Mouse (Mus musculus): ENCODE results near the gene Chil1.

Chil1 gene

GRCm38 (mm10) chr1:134182025-134182424 is at the start of gene Chil1:
Gene Chil1 (plus strand): TSS chr1:134182176.
- DNase-seq = peak; percentile 58

GRCm38 (mm10) chr1:134133316-134133715 is 48.7 kb upstream of the Chil1 start:
- DNase-seq = no peak

- DNase-seq = no peak
Measured at GRCm38 (mm10) chr1:134136351-134136750, 45.6 kb upstream of the Chil1 start.

GRCm38 (mm10) chr1:134138424-134138823 is 43.6 kb upstream of the Chil1 start:
- no peak for DNase-seq

GRCm38 (mm10) chr1:134142363-134142794 is 39.6 kb upstream of the Chil1 start:
- DNase-seq = no peak

- DNase-seq = no peak
Measured at GRCm38 (mm10) chr1:134146066-134146465, 35.9 kb upstream of the Chil1 start.

- DNase-seq = no peak
Measured at GRCm38 (mm10) chr1:134150076-134150475, 31.9 kb upstream of the Chil1 start.

GRCm38 (mm10) chr1:134150745-134151144 is 31.2 kb upstream of the Chil1 start:
- no peak for DNase-seq

GRCm38 (mm10) chr1:134151655-134152412 is 30.1 kb upstream of the Chil1 start:
- peak; percentile 88 for DNase-seq

- DNase-seq = no peak
Measured at GRCm38 (mm10) chr1:134152626-134153590, 29.1 kb upstream of the Chil1 start.

GRCm38 (mm10) chr1:134154121-134154520 is 27.9 kb upstream of the Chil1 start:
- DNase-seq = no peak

GRCm38 (mm10) chr1:134154655-134155054 is 27.3 kb upstream of the Chil1 start:
- DNase-seq = no peak

GRCm38 (mm10) chr1:134160404-134160803 is 21.6 kb upstream of the Chil1 start:
- DNase-seq = no peak

GRCm38 (mm10) chr1:134161399-134161798 is 20.6 kb upstream of the Chil1 start:
- DNase-seq = no peak

- DNase-seq = no peak
Measured at GRCm38 (mm10) chr1:134162510-134163225, 19.3 kb upstream of the Chil1 start.

- no peak for DNase-seq
Measured at GRCm38 (mm10) chr1:134163476-134163875, 18.5 kb upstream of the Chil1 start.

- DNase-seq = peak; percentile 62
Measured at GRCm38 (mm10) chr1:134164454-134164853, 17.5 kb upstream of the Chil1 start.

- DNase-seq = no peak
Measured at GRCm38 (mm10) chr1:134166547-134166946, 15.4 kb upstream of the Chil1 start.

- no peak for DNase-seq
Measured at GRCm38 (mm10) chr1:134167416-134168305, 14.3 kb upstream of the Chil1 start.

- no peak for DNase-seq
Measured at GRCm38 (mm10) chr1:134168567-134168966, 13.4 kb upstream of the Chil1 start.

- DNase-seq = no peak
Measured at GRCm38 (mm10) chr1:134168985-134169697, 12.8 kb upstream of the Chil1 start.

Data from lung, postnatal 14 days (tissue).